Mouse (Mus musculus) thymus, postnatal 14 days (tissue): ENCODE measurements around the gene Ugt1a2.

Source experiments
- DNase-seq: peaks from one replicate; pipeline ENCODE4 v3.0.0; 2021

The Ugt1a2 gene

DNA sequence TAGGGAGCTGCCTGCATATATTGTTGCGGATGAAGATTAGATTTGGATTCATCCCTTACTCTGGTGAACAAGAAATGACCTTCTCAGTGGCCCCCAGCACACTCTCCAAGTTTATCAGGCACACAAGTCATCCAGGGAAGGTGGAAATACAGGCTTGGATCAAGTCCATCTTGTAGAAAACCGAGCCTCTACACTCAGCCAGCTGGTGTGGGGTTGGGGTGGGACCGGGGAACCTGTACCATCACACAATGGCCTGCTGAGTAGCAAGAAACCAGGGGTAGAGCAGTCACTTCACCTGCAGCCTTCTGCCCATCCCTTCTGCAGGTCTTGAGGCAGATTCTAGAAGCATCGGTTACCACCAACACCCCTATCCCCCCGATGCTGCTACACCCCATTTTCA is 34.2 kb downstream of the Ugt1a2 start:
- no peak for DNase-seq

DNA sequence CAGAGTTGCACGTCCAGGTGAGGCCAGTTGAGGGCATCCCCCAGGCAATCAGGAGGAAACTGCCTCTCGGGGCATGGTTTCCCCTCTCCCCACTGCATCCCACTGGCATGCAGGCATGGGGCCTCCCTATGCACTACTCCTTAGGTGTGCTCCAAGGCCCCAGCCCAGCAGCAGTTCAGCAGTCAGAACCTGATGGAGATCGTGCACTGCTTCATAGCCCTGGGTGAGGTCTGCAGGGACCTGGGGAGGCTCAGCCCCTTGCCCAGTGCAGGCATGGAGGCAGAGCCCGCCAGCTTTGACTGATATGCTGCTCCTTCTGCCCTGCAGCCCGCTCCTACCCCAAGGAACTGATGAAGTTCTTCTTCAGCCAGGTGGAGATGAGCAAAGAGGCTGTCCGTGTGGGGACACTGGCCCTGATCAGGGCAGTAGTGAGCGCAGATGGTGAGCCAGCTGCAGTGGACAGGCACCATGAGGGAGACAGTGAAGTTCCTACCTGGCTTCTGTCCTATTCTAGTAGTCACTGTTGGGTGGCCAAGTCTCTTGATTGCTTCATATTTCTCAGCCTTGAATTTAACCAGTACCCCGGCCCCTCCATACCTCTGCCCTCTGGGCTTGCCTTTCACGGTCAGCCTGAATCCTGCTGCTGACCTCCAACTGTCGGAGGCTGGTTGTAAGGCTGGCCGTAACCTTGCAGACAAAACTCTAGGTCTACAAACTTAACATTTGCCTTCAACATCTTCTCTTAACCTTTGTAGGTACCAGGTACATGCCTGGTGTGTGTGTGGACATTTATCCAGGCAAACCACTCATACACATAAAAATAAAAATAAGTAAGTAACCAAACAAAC is 34.9 kb downstream of the Ugt1a2 start:
- DNase-seq, result no peak

DNA sequence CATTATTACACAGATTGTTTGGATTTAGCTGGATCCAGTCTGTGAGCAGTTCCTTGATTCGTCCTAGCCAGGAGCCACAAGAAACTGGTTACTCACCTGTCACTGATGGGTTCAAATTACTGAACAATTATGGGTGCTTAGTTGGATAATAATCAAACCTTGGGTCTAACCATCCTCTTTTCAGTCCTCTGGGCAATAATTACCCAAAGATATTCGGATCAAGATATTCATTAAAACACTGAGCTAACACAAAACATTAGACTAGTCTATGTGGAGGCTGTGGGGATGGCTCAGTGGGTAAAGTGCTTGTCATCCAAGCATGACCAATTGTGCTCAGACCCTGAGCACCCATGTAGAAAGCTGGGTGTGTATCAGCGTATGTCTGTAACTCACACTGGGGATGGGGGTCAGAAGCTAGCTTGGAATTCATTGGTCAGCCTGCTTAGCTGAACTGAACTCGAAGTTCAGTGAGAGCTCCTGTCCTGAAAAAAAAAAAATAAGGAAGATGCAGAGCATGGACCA is 35.6 kb downstream of the Ugt1a2 start:
- no peak for DNase-seq

DNA sequence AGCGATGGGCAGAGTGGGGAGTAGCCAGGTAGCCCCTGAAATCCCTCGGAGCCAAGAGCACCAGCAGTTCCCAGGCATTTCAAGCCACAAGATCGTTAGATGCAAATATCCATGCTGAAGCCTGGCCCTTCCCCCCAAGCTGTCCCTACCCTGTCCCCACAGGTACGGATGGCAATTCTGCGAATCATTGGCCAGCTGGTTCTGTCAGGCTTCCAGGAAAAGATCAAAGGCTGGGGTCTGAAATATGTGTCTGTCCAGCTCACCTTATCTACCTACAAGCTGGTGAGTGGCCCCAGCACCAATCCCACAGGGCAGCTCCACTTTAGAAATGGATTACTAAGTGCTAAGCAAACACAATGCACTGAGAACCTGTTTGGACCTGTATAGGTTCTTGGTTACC is 36.9 kb downstream of the Ugt1a2 start:
- no peak for DNase-seq

DNA sequence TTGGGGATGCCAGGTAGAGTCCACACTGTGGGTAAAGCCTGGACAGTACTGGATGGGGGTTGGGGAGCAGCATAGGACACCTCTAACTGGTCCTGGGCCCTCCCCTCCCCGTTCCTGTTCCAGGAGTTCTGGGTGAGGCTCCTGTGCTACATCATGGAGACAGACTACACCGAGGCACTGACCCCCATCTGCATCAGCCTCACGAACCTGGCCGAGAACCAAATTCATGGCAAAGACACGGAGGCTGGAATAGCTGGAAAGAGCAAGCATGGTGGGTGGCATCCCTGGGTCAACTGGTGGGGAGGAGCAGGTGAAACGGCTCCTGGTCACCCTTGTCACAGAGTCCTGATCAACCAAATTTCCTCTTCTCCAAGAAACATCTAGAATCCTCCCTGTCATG is 38.4 kb downstream of the Ugt1a2 start:
- no peak for DNase-seq

DNA sequence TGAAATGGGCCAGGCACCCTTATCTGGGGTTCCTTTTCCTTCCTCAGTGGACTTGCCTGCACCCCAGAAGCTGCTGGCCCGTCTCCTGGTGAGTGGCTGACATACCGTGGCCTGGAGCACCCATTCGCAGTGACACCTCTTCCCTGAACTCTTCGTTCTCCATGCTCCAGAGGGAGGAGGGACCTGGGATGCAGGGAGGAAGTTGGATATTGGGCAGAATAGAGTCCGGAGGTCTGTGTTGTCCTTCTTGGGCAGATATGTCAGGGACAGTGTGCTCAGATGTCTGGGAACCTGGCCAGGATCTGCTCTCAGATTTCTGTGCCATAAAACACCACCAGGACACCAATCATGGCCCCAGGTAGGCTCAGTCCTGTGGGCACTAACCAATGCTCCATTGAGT is 39.7 kb downstream of the Ugt1a2 start:
- DNase-seq, result no peak

DNA sequence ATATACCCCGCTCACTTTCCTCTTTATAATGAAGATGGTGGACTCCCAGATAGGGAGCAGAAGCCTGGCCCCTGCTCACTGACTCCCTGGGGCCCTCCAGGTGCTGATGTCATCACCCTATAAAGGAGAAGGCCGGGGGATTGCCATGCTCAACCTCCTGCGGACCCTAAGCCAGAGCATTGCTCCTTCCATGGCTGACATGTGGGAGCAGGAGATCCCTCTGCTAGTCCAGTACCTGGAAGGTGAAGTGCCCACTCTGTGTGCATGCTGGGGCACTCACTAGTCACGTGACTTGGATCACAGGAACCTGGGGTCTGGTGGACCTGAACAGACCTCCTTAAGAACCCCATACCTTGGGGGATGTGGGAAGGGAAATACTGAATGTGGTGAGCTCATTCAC is 40.2 kb downstream of the Ugt1a2 start:
- DNase-seq, result no peak

DNA sequence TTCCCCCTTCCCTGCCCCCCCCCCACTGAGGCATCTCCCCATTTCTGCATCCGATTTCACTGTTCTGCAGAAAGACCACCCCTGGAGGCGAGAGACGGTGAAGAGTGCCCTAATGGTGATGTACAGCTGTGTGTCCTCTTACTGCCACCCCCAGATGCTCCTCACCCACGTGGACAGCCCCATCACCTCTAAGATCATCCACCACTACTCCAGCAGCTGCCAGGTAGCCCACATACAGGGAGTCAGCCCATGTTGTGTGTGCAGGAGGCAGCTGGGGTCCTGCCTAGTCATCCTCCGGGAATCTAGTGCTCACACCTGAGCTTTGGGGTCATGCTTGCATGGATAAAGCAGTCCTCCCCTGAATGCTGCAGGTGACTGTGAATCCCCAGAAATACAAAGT is 43.5 kb downstream of the Ugt1a2 start:
- no peak for DNase-seq

DNA sequence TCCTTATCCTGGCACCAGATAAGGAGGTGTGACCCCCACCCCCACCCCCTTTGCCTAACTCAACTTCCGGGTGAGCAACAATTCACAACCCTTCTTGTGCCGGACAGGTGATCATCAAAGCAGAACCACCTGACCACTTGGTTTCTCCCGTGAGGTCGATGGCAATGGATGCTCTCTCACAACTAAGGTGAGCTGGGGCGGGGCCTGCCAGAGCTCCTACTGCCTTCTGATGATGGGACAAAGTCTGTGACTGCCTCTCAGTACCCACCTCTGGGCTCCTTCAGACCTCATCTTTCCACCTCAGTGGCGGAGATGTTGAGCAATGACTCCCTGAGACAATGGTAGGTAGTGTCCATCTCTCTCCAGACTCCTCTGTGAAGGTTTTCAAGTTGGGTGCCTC is 45.5 kb downstream of the Ugt1a2 start:
- DNase-seq, result no peak

DNA sequence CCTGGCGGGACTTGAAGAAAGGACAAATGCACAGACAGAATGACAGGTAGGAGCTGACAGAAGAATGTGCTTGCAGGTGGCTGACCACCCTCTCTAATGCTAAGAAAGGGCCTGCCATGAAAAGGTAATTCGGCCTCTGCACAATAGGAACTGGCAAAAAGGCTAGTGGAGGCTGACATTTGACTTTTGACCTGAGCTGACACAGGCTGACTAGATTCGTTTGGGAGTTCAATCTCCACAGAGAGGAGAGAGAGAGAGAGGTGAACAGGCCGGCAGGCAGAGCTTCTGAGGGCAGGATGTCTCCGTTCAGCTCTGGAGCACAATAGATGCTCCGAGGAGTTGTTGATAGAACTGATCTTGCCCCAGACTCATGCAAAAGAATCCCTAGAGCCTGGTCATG is 46.0 kb downstream of the Ugt1a2 start:
- DNase-seq, result no peak

DNA sequence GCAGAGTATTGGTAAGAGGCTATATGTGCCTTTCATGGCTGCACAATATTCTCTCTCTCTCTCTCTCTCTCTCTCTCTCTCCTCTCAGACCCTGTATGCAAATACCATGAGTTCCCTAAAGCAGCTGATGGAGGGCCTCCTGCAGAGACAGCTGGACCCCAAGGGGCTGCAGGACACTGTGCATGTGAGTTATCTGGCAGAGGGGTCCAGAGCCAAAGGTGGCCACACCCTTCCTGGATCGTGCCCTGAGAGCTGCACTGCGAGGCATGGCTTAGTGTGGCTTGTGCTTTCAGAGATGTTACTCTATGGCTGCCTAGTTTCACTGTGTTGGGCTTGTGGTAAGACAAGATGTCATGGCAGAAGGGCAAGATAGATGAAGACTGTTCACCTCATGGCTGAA is 47.3 kb downstream of the Ugt1a2 start:
- no peak for DNase-seq

DNA sequence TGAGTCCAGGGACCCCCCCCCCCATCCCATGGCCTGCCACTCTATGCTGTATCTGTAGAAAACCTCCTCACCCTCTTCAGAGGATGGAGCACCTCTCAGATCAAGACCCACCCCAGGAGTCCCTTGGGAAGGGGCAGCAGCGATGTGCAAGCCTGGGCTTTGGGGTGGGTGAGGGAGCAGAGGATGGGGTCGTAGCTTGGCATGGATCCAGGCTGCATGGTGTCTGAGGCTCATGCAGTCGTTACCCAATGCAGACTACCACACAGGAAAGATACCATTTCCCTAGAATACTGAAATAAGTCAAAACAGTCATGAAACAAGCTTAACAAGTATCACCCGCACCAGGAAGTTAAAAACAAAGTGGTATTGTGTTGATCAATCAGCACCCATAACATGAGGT is 48.3 kb downstream of the Ugt1a2 start:
- DNase-seq, result no peak

DNA sequence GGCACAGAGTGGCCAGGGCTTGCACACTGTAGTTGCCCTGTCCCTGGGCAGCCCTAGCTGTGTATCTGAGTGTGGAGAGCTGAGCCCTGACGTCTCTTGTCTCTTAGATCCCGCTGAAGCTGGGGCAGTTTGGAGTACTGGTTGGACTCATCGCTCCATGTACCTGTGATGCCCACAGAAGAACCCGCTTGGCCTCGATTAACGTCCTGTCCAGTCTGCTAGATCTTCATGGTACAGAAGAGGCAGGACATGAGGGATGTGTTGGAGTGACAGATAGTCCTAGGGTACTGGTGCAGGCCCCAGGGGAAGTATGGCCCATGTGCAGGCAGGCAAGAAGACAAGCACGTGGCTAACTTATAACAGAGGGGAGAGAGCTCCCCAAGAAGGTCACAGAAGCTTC is 49.2 kb downstream of the Ugt1a2 start:
- DNase-seq, result no peak

DNA sequence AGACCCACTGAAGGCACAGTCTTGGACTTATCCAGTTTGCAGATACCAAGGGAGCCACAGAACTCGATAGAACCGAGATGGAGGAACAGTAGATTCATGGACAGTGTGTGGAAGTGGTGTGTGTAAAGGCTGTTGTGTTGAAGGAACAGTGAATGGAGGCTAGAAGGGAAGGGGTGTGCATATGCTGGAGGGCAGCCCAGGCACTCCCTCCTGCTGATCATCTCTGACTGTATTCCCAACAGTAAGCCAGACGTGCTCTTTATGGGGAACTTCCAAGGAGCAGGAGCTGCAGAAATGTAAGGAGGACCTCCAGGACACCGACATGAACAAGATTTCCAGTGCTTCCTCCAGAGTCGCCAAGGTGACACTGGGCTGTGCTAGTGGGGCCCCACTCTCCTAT is 49.6 kb downstream of the Ugt1a2 start:
- no peak for DNase-seq

DNA sequence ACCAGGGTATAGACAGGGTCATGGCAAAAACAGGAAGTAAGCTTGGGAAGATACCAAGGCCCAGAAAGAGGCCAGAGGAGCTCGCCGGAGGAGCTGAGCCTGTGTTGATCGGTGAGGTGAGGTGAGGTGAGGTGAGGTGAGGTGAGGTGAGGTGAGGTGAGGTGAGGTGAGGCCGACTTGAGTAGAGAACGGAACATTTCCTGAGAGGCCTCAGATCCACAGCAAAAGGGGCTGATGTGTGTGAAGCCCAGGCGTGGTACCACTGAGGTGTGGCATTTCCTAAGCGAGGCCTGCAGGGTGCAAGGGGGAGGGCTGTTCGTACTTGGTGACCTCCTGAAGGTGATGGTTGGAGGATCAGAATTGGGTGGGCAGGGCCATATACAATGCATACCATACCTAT is 52.7 kb downstream of the Ugt1a2 start:
- no peak for DNase-seq

DNA sequence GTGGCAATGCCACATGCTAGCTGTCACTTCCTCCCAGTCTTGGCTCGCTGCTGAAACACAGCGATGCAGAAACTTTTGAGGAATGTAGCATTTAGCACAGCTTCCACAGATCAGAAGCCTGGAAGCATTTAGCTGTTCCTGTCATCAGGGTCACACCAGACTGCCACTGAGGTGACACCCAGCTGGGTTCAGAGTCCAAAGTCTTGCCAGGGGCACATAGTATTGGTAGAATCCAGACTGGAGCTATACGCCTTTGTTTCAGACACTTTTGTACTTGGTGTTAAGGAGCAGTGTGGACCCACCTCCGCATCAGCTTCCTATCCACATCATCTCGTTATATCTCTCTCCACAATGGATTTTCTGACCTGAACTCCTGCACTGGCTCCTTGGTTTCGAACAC is 53.1 kb downstream of the Ugt1a2 start:
- no peak for DNase-seq

DNA sequence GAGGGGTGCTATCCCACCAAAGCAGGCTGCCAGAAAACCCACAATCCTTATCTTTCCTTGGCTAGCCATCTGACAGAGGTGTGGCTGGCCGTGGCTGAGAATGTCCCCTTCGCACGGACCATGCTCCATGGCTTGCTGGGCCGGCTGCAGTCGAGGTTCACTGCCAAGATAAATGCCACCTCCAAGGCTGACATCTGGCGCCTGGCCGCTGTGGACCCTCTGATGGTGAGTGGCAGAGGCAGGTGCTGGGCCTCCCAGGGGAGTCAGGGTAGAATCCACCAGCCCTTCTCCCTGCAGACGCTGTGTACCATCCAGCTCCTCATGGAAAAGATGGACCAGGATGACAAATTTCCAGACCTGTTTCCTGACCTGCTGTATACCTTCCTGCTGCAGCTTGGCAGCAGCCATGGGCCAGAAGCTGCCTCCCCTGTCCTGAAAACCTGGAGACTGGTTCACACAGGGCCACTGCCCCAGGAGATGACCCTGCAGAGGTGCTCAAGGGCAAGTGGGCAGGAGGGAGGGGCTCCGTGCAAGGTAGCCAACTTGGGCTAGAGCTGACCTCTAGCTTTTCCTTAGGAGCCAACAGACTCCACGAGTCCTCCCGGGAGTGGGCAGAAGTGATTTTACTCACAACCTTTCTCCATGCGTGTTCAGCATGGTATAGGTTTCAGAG is 54.5 kb downstream of the Ugt1a2 start:
- no peak for DNase-seq

DNA sequence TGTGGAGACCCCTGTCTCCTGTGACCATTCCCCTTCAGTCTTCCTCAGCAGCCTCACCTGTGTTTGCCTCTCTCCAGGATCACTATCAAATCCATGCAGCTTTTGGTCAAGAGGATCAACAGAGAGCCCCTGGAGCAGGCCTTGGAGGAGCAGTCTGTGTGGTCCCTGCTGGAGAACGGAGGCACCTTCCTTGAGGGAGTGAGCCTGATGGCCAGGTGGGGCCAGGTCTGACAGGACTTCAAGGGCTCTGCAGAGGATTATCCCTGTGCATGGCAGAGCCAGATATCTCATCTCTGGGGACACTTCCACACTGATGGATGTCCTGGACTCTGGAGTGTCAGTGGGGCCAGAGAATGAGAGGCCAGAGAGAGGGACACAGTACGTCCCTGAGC is 55.1 kb downstream of the Ugt1a2 start:
- no peak for DNase-seq

DNA sequence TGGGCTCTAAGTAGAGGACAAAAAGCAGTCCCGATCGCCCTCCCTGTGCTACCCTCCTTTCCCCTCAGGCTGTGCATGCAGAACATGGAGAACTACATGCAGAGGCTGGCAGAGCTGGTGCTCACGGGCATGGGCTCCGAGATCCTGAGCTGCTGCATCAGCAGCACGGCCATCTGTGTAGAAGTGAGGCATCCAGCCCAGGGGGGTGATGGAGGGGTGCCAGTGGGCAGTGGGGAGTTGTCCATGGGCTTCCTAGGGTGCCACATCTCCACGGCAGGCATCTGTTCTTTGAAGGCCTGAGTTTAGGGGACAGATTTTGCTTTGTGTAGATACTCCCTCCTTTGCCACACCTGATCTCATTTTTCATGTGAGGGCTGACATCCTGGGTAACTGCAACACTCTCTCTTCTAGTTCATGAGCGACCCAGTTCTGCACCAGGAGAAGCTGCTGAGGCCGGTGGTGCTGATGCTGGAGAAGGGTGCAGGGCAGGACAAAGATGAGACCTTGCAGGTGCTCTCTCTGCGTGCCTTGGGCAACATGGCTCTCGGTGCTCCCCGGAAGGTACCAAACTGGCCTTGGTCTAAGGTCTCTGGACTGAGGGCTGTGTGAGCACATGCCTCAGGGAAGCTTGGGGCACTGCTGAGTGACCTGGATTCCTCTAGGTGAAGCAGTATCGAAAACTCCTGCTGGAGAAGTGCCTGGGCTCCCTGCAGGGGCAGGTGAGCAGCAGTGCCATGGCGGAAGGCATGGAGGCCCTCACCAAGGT is 55.8 kb downstream of the Ugt1a2 start:
- no peak for DNase-seq

DNA sequence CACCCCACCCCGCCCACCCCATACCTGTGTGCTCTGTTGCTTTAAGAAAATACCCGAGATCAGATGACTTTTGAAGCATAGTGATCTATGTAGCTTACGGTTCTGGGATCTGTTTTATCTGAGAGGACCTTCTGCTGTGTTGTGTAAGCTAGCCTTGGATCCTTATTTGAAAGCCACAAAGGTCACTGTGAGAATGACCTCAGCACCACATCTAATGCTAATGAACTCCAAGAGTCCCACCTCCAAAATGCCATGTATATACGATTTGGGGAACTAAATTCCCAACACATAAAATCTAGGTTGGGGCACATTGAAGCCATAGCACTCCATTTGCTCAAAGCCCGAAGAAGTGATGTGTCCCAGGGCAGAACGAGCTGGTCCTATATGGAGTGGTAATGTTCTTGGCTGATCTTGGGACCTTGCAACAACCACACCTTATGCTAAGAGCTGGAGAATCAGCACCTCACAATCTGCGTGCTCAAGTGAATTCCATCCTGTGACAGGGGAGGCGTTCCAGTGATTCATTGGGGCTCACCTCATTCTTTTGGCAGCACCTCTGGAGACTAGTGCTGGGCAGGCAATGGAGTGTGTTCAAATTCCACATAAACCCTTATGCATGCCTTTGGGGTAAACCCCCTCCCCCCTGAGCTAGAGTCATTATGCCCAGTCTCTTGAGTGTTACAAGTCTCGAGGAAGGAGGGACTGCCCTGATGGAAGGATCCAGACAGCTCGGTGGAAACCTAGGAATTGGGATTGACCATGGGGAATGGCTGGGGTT is 56.7 kb downstream of the Ugt1a2 start:
- DNase-seq, result no peak

DNA sequence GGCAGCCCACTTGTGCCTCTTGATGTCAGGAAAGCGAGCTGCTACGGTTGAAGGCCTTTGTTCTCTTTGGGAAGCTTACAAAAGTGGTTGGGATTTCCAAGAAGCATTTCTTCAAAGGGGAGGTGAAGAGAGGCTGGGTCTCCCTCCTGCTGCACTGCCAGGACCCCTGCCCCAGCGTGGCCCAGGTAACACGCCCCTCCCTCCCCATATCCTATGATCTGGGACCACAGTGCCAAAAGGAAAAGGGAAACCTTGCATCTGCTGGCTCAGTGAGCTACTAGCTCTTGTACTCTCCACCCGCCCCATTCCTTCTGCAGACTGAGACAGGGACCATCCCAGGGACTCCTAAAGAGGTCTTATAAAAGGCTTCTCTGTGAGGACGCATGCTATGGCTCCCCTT is 57.3 kb downstream of the Ugt1a2 start:
- DNase-seq, result no peak

DNA sequence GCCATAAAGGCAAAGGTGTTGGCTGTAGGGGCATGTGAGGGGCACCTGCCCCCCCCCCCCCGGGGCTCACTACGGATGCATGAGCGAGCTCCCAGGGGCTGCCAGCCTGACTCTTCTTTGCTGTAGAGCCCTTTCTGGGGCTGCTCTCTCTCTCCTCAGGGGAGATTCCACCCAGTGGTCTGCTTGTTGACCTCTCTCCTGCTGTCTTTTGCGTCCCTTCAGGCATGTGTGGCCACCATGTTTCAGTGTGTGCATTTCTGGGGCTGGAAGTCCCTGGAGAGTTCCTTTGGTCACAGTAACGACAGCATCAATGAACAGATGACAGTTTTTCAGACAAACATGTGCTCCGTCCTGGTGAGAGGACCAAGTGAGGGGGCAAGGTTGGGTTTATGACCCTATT is 58.0 kb downstream of the Ugt1a2 start:
- no peak for DNase-seq
